Mouse (Mus musculus) ES-E14 (cell line): Measurements from ENCODE around the gene Impg1. TPM values are rescaled to one million over a fixed set of nuclear protein-coding genes. Genes with fewer than 3 reads are reported as not detected.

Experiments used
- DNase-seq: peaks from one replicate; pipeline ENCODE4 v3.0.0-alpha.2; 2013; ENCODE audit warnings: low read depth, low spot score
- H3K27ac ChIP-seq: 2 replicates; pipeline ENCODE4 v1.5.1; 2012; ENCODE audit warnings: low read depth, mild to moderate bottlenecking, low read length, moderate library complexity, mixed read lengths; ENCODE audit not compliant: poor library complexity, insufficient read depth, severe bottlenecking
- H3K36me3 ChIP-seq: 2 replicates; pipeline ENCODE4 v1.6.1; 2012; ENCODE audit warnings: mild to moderate bottlenecking, low read length, moderate library complexity, mixed read lengths; ENCODE audit not compliant: control insufficient read depth, poor library complexity, insufficient read depth, severe bottlenecking
- H3K4me1 ChIP-seq, 2 experiments: fragments of 150-350 bp in 1 of 2; sonication (generic) in 1 of 2; 2 replicates each; pipeline ENCODE4 v1.6.1; 2012; ENCODE audit warnings: low read length in 2 of 2, mild to moderate bottlenecking in 1 of 2, mixed read lengths in 1 of 2; ENCODE audit not compliant: control insufficient read depth in 2 of 2, insufficient read depth in 2 of 2, poor library complexity in 1 of 2
- H3K4me3 ChIP-seq, 2 experiments: fragments of 150-350 bp in 1 of 2; sonication (generic) in 1 of 2; 2 replicates each; pipeline ENCODE4 v1.5.1; 2012; ENCODE audit warnings: low read length in 2 of 2, low read depth in 1 of 2, mild to moderate bottlenecking in 1 of 2, mixed read lengths in 1 of 2; ENCODE audit not compliant: insufficient read depth in 1 of 2, poor library complexity in 1 of 2, severe bottlenecking in 1 of 2
- H3K9ac ChIP-seq: 2 replicates; pipeline ENCODE4 v1.6.1; 2012; ENCODE audit warnings: low read depth, mild to moderate bottlenecking, low read length, mixed read lengths; ENCODE audit not compliant: poor library complexity, insufficient read depth, severe bottlenecking
- H3K9me3 ChIP-seq: fragments of 150-350 bp; sonication (generic); 2 replicates; pipeline ENCODE4 v1.6.1; 2012; ENCODE audit warnings: low read depth, mild to moderate bottlenecking, low read length; ENCODE audit not compliant: control insufficient read depth, insufficient read depth
- CHD2 ChIP-seq: IDR thresholded peaks from 2 replicates; pipeline ENCODE4 v1.6.1; 2014; ENCODE audit warnings: mild to moderate bottlenecking, low read depth, low read length, inconsistent platforms
- HCFC1 ChIP-seq: IDR thresholded peaks from 2 replicates; pipeline ENCODE4 v1.6.1; 2012; ENCODE audit warnings: low read length, inconsistent platforms, borderline replicate concordance; ENCODE audit not compliant: insufficient read depth
- MAFK ChIP-seq: IDR thresholded peaks from 2 replicates; pipeline ENCODE4 v1.6.1; 2014; ENCODE audit warnings: mild to moderate bottlenecking, low read depth, low read length, inconsistent platforms; ENCODE audit not compliant: insufficient read depth
- ZC3H11A ChIP-seq: IDR thresholded peaks from 2 replicates; pipeline ENCODE4 v1.6.1; 2012; ENCODE audit warnings: low read depth, mild to moderate bottlenecking, inconsistent platforms, low read length, borderline replicate concordance
- ZNF384 ChIP-seq: IDR thresholded peaks from 2 replicates; pipeline ENCODE4 v1.6.1; 2012; ENCODE audit warnings: low read depth, low read length, inconsistent platforms
- in situ Hi-C, 2 experiments: fragments of 600-800 bp; cut with MboI; formaldehyde crosslinking; loops; one replicate each; pipeline ENCODE4 v1.15.1; 2025; ENCODE audit warnings: low sequenced_read_pairs in 2 of 2, inconsistent platforms in 1 of 2; ENCODE audit not compliant: unreplicated experiment in 2 of 2
- total RNA-seq: library from RNA; depleted of rRNA; stranded (reverse); fragments of 300-350 nt; gene quantifications from 2 replicates; pipeline ENCODE4 v1.2.3, GENCODE M21; 2012

Gene Impg1
- total RNA-seq, 1 experiment = not detected

GRCm38 (mm10) chr9:80374100-80374499 lies 91.2 kb downstream of the Impg1 start:
- in situ Hi-C loops = no loop called here
- TF ChIP-seq HCFC1 = no peak
- TF ChIP-seq ZC3H11A = no peak
- H3K27ac ChIP-seq = no peak overlapping the region
- H3K4me1 ChIP-seq = no peaks in the 10 kb centered on the region
- H3K9me3 ChIP-seq = no peaks in the 10 kb centered on the region
- H3K4me3 ChIP-seq = no peak overlapping the region
- no peak for DNase-seq
- no peak overlapping the region for H3K9ac ChIP-seq
- no peaks in the 10 kb centered on the region for H3K36me3 ChIP-seq

- TF ChIP-seq CHD2 (no peak), ZC3H11A (no peak), HCFC1 (no peak), MAFK (no peak), ZNF384 (no peak)
- H3K4me3 ChIP-seq = no peak overlapping the region
Measured at GRCm38 (mm10) chr9:80373304-80373739, 92.0 kb downstream of the Impg1 start.

GRCm38 (mm10) chr9:80368636-80369035 lies 96.6 kb downstream of the Impg1 start:
- no peak overlapping the region for H3K27ac ChIP-seq
- no peak overlapping the region for H3K4me3 ChIP-seq
- no peaks in the 10 kb centered on the region for H3K4me1 ChIP-seq
- TF ChIP-seq ZNF384 = no peak
- TF ChIP-seq MAFK = no peak
- no peak for TF ChIP-seq CHD2
- TF ChIP-seq HCFC1 = no peak
- TF ChIP-seq ZC3H11A = no peak
- no peak overlapping the region for H3K9ac ChIP-seq
- H3K36me3 ChIP-seq = no peaks in the 10 kb centered on the region
- in situ Hi-C loops = no loop called here
- no peaks in the 10 kb centered on the region for H3K9me3 ChIP-seq
- DNase-seq = no peak

More at GRCm38 (mm10) chr9:80373304-80373739, 92.0 kb downstream of the Impg1 start:
- in situ Hi-C loops = no loop called here
- Histone ChIP-seq H3K9ac (no peak overlapping the region), H3K36me3 (no peaks in the 10 kb centered on the region), H3K9me3 (no peaks in the 10 kb centered on the region), H3K4me1 (no peaks in the 10 kb centered on the region), H3K27ac (no peak overlapping the region)
- DNase-seq = no peak

DNA sequence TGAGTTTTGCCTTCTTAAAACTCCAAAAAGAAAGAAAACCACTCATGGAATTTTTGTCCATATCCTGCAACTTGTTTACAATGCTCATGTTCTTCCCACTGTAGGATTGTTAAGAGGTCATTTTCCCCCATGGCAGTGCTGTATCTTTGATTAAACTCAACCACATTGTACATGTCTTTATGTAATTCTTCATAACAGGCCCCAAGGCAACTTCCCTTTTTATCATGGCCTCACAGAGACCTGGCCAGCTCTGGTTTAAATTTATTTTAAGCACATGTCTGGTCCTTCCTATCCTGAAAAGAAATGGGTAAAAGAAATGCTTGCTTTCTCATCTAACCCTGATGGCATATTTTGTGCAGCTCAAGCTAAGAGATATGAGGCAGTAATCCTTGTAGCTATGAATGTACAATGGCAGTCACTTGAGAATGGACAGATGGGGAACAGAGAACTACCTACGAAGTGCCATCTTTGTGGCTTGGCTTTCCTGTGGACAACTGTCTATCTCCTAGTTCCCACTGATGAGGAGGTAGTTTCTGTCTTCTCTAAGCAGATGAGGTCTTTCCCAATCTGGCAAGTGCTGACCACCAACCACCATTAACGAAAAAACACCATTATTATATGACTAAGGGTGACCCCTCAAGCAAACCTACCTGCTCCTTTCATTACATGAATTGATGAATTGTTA lies 97.6 kb downstream of the Impg1 start:
- Histone ChIP-seq H3K4me3 (no peak overlapping the region), H3K36me3 (no peaks in the 10 kb centered on the region), H3K9ac (no peak overlapping the region), H3K27ac (no peak overlapping the region), H3K9me3 (no peaks in the 10 kb centered on the region), H3K4me1 (no peaks in the 10 kb centered on the region)
- no peak for DNase-seq
- TF ChIP-seq MAFK (no peak), ZC3H11A (no peak)
- in situ Hi-C loops = no loop called here

DNA sequence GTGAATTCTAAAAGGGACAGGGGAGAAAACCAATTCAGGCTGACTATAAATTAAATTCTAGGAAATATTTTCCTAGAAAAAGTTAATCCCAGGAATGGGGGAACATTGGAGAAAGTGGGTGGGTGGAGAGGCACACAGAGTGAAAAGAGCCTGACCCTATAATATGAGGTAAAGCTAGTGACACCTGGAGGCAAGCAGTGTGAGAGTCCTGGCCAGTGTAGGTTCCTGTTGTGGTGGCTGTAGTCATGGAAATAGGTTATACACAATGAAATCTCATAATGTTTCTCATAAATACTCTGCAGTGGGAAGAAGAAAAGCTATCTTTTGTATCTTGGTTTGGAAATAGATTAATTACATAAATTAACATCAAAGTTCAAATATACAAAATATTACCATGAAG lies 105.2 kb downstream of the Impg1 start:
- Histone ChIP-seq H3K9me3 (no peaks in the 10 kb centered on the region), H3K9ac (no peak overlapping the region), H3K4me3 (no peak overlapping the region), H3K27ac (no peak overlapping the region), H3K4me1 (no peaks in the 10 kb centered on the region), H3K36me3 (no peaks in the 10 kb centered on the region)
- TF ChIP-seq MAFK (no peak), CHD2 (no peak), HCFC1 (no peak), ZC3H11A (no peak), ZNF384 (no peak)
- DNase-seq = no peak
- in situ Hi-C loops = no loop called here
